Mouse (Mus musculus): ENCODE results near the gene Slc41a2. TPM values are rescaled to one million over a fixed set of nuclear protein-coding genes. Genes with fewer than 3 reads are reported as not detected.

Gene Slc41a2
- polyA plus RNA-seq, 1 experiment from 2014 or later, result 4.9 TPM

- no peaks in the 10 kb centered on the region; the same call in 1 of the 2 replicates for H3K27me3 ChIP-seq (replicated peaks; ENCODE audit: control insufficient read depth, insufficient read depth, low read length)
- H3K4me1 ChIP-seq (ENCODE audit: control insufficient read depth, insufficient read depth, low read length), result no peaks in the 10 kb centered on the region
- no peak overlapping the region for H3K4me2 ChIP-seq (ENCODE audit: low read depth, low read length)
- 37% methylated on average over 7 of the region's 7 CpGs for WGBS
- no peak overlapping the region for H3K9ac ChIP-seq (ENCODE audit: low read depth, low read length)
- ATAC-seq (ENCODE audit: low read depth) (no peak), DNase-seq (ENCODE audit: low spot score) (no peak)
- H3K4me3 ChIP-seq (ENCODE audit: low read depth, low read length), result no peak overlapping the region
- no peaks in the 10 kb centered on the region for H3K36me3 ChIP-seq (ENCODE audit: control insufficient read depth, insufficient read depth, low read length)
- H3K9me3 ChIP-seq (ENCODE audit: control insufficient read depth, low read length), result no peaks in the 10 kb centered on the region
- no peak overlapping the region for H3K27ac ChIP-seq (replicated peaks; ENCODE audit: low read depth, low read length)
These were observed 8.1 kb upstream of the Slc41a2 start for GRCm38 (mm10) chr10:83345693-83346358.

GRCm38 (mm10) chr10:83343828-83344685 lies 6.4 kb upstream of the Slc41a2 start:
- Histone ChIP-seq H3K4me3 (ENCODE audit: low read depth, low read length) (no peak overlapping the region), H3K4me1 (ENCODE audit: control insufficient read depth, insufficient read depth, low read length) (no peaks in the 10 kb centered on the region), H3K9ac (ENCODE audit: low read depth, low read length) (no peak overlapping the region), H3K9me3 (ENCODE audit: control insufficient read depth, low read length) (no peaks in the 10 kb centered on the region), H3K27me3 (replicated peaks; ENCODE audit: control insufficient read depth, insufficient read depth, low read length) (no peaks in the 10 kb centered on the region; the same call in none of the 2 replicates), H3K36me3 (ENCODE audit: control insufficient read depth, insufficient read depth, low read length) (no peaks in the 10 kb centered on the region), H3K27ac (replicated peaks; ENCODE audit: low read depth, low read length) (no peak overlapping the region), H3K4me2 (ENCODE audit: low read depth, low read length) (no peak overlapping the region)
- no peak for ATAC-seq (ENCODE audit: low read depth)
- DNase-seq (ENCODE audit: low spot score), result no peak
- 62% methylated on average over 2 of the region's 2 CpGs for WGBS

GRCm38 (mm10) chr10:83343171-83343570 lies 5.5 kb upstream of the Slc41a2 start:
- no peaks in the 10 kb centered on the region for H3K9me3 ChIP-seq (ENCODE audit: control insufficient read depth, low read length)
- peaks cover under 1% of the 10 kb centered on the region for H3K27me3 ChIP-seq (replicated peaks; ENCODE audit: control insufficient read depth, insufficient read depth, low read length)
- DNase-seq (ENCODE audit: low spot score) (no peak), ATAC-seq (ENCODE audit: low read depth) (no peak)
- no peak overlapping the region for H3K4me2 ChIP-seq (ENCODE audit: low read depth, low read length)
- H3K9ac ChIP-seq (ENCODE audit: low read depth, low read length), result no peak overlapping the region
- no peaks in the 10 kb centered on the region for H3K4me1 ChIP-seq (ENCODE audit: control insufficient read depth, insufficient read depth, low read length)
- H3K4me3 ChIP-seq (ENCODE audit: low read depth, low read length), result no peak overlapping the region
- no peak overlapping the region for H3K27ac ChIP-seq (replicated peaks; ENCODE audit: low read depth, low read length)
- H3K36me3 ChIP-seq (ENCODE audit: control insufficient read depth, insufficient read depth, low read length), result no peaks in the 10 kb centered on the region
- 84% methylated on average over 5 of the region's 5 CpGs for WGBS

GRCm38 (mm10) chr10:83341226-83341625 lies 3.5 kb upstream of the Slc41a2 start:
- 25% methylated on average over 2 of the region's 2 CpGs for WGBS
- ATAC-seq (ENCODE audit: low read depth), result no peak
- no peak overlapping the region for H3K27ac ChIP-seq (replicated peaks; ENCODE audit: low read depth, low read length)

GRCm38 (mm10) chr10:83337971-83338598 lies 403 bp upstream of the Slc41a2 start:
- 48% methylated on average over 9 of the region's 9 CpGs for WGBS
- peak overlapping the region; percentile 71; the same call in 1 of the 2 replicates for H3K9ac ChIP-seq (ENCODE audit: low read depth, low read length)

More at GRCm38 (mm10) chr10:83341226-83341625, 3.5 kb upstream of the Slc41a2 start:
- H3K4me1 ChIP-seq (ENCODE audit: control insufficient read depth, insufficient read depth, low read length), result no peaks in the 10 kb centered on the region
- no peak overlapping the region for H3K4me2 ChIP-seq (ENCODE audit: low read depth, low read length)
- no peak overlapping the region for H3K4me3 ChIP-seq (ENCODE audit: low read depth, low read length)
- DNase-seq (ENCODE audit: low spot score), result peak; percentile 23
- H3K9ac ChIP-seq (ENCODE audit: low read depth, low read length), result no peak overlapping the region
- no peaks in the 10 kb centered on the region for H3K9me3 ChIP-seq (ENCODE audit: control insufficient read depth, low read length)
- peaks cover 17% of the 10 kb centered on the region for H3K27me3 ChIP-seq (replicated peaks; ENCODE audit: control insufficient read depth, insufficient read depth, low read length)
- no peaks in the 10 kb centered on the region for H3K36me3 ChIP-seq (ENCODE audit: control insufficient read depth, insufficient read depth, low read length)

GRCm38 (mm10) chr10:83336336-83336735 lies 1.3 kb downstream of the Slc41a2 start:
- no peak for DNase-seq (ENCODE audit: low spot score)
- H3K27me3 ChIP-seq (replicated peaks; ENCODE audit: control insufficient read depth, insufficient read depth, low read length), result peaks cover 42% of the 10 kb centered on the region
- H3K9ac ChIP-seq (ENCODE audit: low read depth, low read length), result no peak overlapping the region
- 35% methylated on average over 7 of the region's 7 CpGs for WGBS
- H3K4me1 ChIP-seq (ENCODE audit: control insufficient read depth, insufficient read depth, low read length), result no peaks in the 10 kb centered on the region
- no peak for ATAC-seq (ENCODE audit: low read depth)
- no peak overlapping the region for H3K27ac ChIP-seq (replicated peaks; ENCODE audit: low read depth, low read length)
- H3K4me3 ChIP-seq (ENCODE audit: low read depth, low read length), result 0 out of 2 replicates have a peak overlapping the region, but pooled peaks have one; percentile 3
- H3K4me2 ChIP-seq (ENCODE audit: low read depth, low read length), result no peak overlapping the region
- H3K36me3 ChIP-seq (ENCODE audit: control insufficient read depth, insufficient read depth, low read length), result no peaks in the 10 kb centered on the region
- H3K9me3 ChIP-seq (ENCODE audit: control insufficient read depth, low read length), result no peaks in the 10 kb centered on the region

More at GRCm38 (mm10) chr10:83337971-83338598, 403 bp upstream of the Slc41a2 start:
- DNase-seq (ENCODE audit: low spot score), result no peak
- Histone ChIP-seq H3K27me3 (replicated peaks; ENCODE audit: control insufficient read depth, insufficient read depth, low read length) (peaks cover 42% of the 10 kb centered on the region), H3K9me3 (ENCODE audit: control insufficient read depth, low read length) (no peaks in the 10 kb centered on the region), H3K4me3 (ENCODE audit: low read depth, low read length) (peak overlapping the region; percentile 67), H3K4me1 (ENCODE audit: control insufficient read depth, insufficient read depth, low read length) (no peaks in the 10 kb centered on the region), H3K36me3 (ENCODE audit: control insufficient read depth, insufficient read depth, low read length) (no peaks in the 10 kb centered on the region), H3K27ac (replicated peaks; ENCODE audit: low read depth, low read length) (no peak overlapping the region), H3K4me2 (ENCODE audit: low read depth, low read length) (peak overlapping the region; percentile 97)
- no peak for ATAC-seq (ENCODE audit: low read depth)

- Histone ChIP-seq H3K36me3 (ENCODE audit: control insufficient read depth, insufficient read depth, low read length) (no peaks in the 10 kb centered on the region), H3K27ac (replicated peaks; ENCODE audit: low read depth, low read length) (no peak overlapping the region), H3K4me1 (ENCODE audit: control insufficient read depth, insufficient read depth, low read length) (no peaks in the 10 kb centered on the region), H3K9me3 (ENCODE audit: control insufficient read depth, low read length) (no peaks in the 10 kb centered on the region), H3K9ac (ENCODE audit: low read depth, low read length) (no peak overlapping the region), H3K27me3 (replicated peaks; ENCODE audit: control insufficient read depth, insufficient read depth, low read length) (peaks cover 36% of the 10 kb centered on the region), H3K4me2 (ENCODE audit: low read depth, low read length) (no peak overlapping the region), H3K4me3 (ENCODE audit: low read depth, low read length) (no peak overlapping the region)
- 83% methylated on average over 11 of the region's 11 CpGs for WGBS
- ATAC-seq (ENCODE audit: low read depth) (no peak), DNase-seq (ENCODE audit: low spot score) (no peak)
These were observed 5.1 kb downstream of the Slc41a2 start for GRCm38 (mm10) chr10:83332581-83332980.

- DNase-seq (ENCODE audit: low spot score), result no peak
- H3K9ac ChIP-seq (ENCODE audit: low read depth, low read length), result no peak overlapping the region
- no peak for ATAC-seq (ENCODE audit: low read depth)
- WGBS, result 90% methylated on average over 5 of the region's 5 CpGs
- H3K27ac ChIP-seq (replicated peaks; ENCODE audit: low read depth, low read length), result no peak overlapping the region
- no peak overlapping the region for H3K4me2 ChIP-seq (ENCODE audit: low read depth, low read length)
- H3K9me3 ChIP-seq (ENCODE audit: control insufficient read depth, low read length), result no peaks in the 10 kb centered on the region
- H3K4me1 ChIP-seq (ENCODE audit: control insufficient read depth, insufficient read depth, low read length), result no peaks in the 10 kb centered on the region
- peaks cover 29% of the 10 kb centered on the region for H3K27me3 ChIP-seq (replicated peaks; ENCODE audit: control insufficient read depth, insufficient read depth, low read length)
- H3K4me3 ChIP-seq (ENCODE audit: low read depth, low read length), result no peak overlapping the region
- H3K36me3 ChIP-seq (ENCODE audit: control insufficient read depth, insufficient read depth, low read length), result no peaks in the 10 kb centered on the region
These were observed 5.9 kb downstream of the Slc41a2 start for GRCm38 (mm10) chr10:83331811-83332210.
